Mouse (Mus musculus) gonadal fat pad, adult 2 months (tissue): ENCODE data around the gene Unk. TPM values are rescaled to one million over a fixed set of nuclear protein-coding genes. Genes with fewer than 3 reads are reported as not detected.
A peak's percentile ranks its signal among the peaks of the same experiment; 100 is the strongest.

Source experiments
- DNase-seq: peaks from one replicate; pipeline ENCODE4 v3.0.0-alpha.2; 2012; ENCODE audit warnings: low read depth
- polyA plus RNA-seq: library from polyadenylated mRNA; depleted of rRNA; stranded (reverse); fragments of >200 nt; gene quantifications from 2 replicates; pipeline ENCODE4 v1.2.3, GENCODE M21; 2012; rRNA removed

The Unk gene
- 30.2 and 35.0 TPM in 2 replicates for polyA plus RNA-seq

DNA sequence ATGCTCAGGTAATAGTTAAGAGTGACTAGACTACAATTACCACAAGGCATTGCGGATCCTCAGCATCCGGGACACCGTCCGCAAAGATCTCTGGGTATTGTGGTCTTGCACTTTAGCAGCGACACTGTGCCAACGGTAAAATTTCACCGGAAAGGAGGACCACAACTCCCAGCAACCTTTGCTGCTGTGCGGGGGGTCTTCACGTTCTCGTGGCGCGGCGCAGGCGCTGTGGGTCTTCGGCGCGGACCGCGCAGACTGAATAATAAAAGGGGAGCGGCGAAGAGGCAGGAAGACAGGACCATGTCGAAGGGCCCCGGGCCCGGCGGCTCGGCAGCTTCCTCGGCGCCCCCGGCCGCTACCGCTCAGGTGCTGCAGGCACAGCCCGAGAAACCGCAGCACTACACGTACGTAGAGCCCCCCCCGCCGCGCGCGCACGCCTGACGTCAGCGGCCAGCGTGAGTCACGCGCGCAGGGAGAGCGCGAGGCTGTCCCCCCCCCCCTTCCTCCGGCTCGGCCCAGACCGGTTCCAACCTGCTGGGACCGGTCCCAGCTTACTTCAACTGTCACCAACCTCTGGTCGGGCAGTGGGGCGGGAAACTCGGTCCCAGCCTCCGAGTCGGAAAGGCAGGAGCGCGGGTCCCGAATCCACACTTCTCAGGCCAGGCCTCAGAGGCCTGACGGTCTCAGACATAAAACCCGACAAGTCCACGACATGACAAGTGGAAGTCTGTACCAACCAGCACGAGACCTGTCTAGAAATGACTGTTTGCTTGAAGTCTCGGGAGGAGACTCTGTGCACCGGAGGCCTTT, at the start of gene Unk:
Gene Unk (plus strand): TSS at position 235 of the 810 bp plus-strand sequence.
- peak; percentile 95 for DNase-seq

DNA sequence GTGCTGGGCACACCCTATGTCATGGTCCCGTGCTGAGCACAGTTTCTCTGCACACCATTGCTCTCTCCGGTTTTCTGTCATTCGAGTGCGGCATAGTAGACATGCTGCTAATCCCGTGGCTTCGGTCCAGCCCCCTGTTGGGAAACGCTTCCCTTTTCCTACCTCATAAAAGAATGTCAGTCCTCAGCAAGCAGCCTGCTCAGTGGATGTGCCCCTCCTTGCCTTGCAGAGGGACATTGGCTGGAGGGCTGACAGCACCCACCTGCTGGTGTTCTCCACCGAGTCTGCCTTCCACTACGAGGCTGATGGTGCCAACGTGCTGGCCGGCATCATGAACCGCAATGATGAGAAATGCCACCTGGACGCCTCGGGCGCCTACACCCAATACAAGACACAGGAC, 47.6 kb upstream of the Unk start:
- DNase-seq: no peak

DNA sequence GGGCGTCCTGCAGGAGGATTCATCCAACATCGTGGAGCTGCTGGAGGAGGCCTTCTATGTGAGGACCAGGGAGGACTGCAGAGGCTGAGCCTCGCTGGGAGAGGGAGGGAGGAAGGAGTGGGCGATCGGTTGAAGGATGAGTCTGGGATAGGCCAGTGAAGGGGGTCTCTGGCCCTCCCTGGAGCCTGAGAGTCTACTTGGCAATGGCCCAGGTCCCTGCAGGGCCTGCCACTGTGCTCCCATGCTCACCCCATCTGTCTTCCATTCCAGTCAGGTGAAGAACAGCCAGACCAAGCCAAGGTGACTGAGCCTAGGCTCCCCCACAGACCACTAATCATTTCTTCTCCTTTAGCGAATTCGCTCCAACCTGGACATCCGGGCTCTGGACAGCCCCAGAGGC, 46.8 kb upstream of the Unk start:
- no peak for DNase-seq

DNA sequence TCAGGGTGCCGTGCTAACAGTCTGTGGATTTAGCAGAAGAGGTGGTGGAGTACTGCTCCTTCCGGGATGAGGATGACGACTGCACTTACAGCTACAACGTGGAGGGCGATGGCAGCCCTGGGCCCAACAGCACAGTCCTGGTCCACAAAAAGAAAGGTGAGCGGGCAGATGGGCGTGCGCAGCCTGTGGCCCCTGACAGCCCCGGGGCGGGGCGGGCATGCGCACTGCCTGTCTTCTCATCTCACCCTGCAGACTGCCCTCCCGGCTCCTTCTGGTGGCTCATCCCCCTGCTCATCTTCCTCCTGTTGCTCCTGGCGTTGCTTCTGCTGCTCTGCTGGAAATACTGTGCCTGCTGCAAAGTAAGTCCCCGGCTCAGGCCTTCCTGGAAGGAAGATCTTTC, 40.4 kb upstream of the Unk start:
- no peak for DNase-seq

DNA sequence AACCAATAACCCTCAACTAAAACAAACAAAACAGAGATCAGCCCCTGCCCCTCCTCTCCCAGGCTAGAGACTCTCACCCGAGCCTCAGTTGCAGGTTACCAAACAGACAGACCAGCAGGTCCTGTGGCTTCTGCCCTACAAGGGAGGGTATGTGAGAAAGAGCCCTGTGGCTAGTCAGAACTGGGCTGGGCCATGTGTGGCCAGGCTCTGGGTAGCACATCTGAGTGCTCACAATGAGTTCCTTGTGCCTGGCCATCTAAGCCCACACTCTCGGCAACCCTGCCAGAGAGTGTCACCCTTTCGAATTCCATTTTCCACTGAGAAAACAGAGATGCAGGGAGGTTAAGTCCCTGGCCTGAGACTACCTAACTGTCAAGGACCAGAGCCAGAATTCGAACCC, 38.0 kb upstream of the Unk start:
- no peak for DNase-seq

DNA sequence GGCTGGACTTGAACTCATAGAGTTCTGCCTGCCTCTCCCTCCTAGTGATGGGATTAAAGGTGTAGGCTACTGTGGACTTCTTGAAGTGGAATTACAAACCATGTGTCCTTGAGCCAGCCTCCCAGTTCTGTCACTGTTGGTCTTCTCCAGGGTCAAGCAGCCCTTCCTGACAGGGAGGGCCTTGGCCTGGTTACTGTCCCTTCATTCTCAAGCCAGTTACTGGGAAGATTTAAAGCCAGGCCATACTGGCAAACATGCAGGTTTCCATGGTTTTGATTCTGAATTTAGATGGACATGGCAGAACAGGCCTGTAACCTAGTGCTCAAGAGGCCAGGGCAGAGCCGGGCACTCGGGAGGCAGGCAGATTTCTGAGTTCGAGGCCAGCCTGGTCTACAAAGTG, 34.9 kb upstream of the Unk start:
- DNase-seq: no peak

DNA sequence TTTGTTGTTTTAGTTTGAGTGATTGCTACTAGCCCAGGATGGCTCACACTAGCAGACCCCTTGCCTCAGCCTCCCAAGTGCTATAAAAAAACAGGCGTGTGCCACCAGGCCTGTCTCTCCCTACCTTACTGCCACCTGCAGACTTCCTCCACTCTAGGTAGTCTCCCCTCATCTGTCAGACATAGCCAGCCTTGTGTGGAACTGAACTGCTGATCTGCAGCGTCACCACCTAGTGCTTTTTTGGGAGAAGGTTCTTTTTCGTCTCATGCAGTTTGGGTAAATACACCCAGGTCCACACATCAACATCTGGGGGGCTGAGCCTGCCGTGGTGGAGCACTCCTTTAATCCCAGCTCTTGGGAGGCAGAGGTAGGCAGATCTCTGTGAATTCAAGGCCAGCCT, 33.1 kb upstream of the Unk start:
- no peak for DNase-seq

DNA sequence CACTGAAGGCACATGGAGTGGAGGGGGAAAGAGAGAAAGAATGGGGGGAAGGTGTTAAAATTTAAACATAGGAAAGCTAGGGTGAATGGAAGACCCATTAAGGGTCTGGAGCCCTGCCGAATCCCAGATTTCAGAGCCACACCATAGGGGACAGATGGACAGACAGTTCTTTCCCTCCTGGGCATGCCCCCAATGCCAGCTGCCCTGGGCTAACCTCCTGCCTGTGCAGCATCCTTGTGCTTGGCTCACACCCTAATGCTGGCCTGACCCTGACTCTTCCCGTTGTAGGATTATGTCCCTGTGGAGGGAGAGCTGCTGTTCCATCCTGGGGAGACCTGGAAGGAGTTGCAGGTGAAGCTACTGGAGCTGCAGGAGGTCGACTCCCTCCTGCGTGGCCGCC, 32.5 kb upstream of the Unk start:
- DNase-seq: no peak

DNA sequence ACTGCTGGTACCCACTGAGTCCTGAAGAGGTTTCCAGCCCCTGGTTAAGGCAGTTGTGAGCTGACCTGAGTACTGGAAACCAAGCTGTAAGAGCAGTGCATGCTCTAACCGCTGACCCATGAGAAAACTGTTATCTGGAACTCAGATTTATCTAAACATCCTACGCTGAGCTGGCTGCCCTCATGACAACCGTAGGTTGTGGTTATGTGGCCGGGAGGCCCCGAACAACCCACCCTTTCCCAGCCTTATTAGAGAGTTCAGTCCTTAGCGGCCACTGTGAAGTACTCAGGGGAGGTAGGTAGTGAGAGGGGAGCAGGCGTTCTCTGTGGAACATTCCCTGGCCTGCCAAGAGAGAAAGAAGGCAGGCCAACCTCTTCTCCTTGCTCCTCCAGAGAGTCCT, 31.1 kb upstream of the Unk start:
- no peak for DNase-seq

DNA sequence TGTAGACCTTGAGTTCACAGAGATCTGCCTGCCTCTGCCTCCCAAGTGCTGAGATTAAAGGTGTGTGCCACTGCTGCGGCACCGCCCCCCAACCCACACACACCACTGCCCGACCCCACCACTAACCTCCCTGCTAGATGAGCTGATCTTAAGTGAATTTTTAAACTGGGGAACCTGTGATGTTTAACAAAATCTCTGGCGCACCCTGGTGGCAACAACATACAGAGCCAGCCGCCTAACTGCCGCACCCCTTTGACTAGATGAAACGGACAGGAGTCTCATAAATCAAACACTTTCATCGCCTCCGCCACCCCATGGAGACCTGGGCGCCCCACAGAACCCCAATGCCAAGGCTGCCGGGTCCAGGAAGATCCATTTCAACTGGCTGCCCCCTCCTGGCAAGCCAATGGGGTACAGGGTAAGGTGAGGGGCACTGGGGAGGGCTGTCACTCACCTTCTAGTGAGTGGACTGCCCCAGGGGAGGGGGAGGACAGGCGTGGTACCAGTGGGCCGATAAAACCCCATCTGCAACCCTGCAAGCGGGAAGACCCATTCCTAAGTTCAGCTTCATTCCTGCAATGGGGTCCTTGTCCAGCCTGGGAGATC, 30.5 kb upstream of the Unk start:
- DNase-seq: no peak

DNA sequence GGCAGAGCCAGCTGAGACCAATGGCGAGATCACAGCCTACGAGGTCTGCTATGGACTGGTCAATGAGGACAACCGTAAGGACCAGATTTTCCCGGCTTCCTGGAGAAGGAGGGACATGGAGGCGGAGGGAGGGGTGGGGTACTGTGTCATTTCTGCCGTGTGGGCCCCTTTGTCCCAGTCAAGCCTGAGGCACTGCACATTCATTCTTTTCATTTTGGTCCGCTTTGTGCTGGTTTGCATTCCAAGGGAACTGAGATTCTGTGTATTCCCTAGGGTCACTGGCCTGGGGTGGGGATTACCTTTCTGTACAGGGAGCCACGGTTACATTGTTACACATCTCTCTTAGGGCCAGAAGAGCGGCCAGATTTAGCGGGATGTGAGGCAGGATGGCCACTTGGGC, 29.5 kb upstream of the Unk start:
- no peak for DNase-seq

DNA sequence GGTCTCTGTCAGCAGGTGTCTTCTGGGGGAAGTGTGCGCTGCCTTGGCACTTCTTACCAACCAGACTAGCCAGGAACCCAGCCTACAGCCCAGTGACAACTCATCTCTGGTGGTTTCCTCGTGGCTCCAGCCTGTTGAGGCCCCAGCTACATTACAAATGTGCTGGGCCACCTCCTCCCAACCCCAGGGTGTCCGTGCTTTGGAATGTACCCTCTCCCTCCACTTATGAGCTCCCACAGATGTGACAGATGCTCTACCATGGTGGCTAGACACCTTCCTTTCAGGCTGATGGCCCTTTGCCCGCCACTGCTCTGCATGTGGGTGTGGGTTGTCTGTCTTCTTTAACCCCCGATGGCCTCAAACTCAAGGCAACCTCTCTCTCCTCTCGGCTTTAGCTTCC, 28.4 kb upstream of the Unk start:
- no peak for DNase-seq

DNA sequence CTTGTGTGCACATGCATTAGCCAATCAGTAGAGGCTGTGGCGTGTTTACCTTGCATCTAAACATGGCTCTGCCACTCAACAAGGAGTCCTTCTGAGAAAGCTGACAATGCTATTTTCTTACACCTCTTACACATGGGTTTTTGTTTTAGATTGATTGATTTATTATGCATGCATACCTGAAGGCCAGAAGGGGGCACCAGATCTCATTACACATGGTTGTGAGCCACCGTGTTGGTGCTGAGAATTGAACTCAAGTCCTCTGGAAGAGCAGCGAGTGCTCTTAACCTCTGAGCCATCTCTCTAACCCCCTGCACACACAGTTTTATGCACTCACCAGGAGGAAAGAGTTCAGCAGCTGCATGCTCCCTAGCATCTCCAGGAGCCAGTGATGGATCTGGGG, 27.2 kb upstream of the Unk start:
- no peak for DNase-seq

DNA sequence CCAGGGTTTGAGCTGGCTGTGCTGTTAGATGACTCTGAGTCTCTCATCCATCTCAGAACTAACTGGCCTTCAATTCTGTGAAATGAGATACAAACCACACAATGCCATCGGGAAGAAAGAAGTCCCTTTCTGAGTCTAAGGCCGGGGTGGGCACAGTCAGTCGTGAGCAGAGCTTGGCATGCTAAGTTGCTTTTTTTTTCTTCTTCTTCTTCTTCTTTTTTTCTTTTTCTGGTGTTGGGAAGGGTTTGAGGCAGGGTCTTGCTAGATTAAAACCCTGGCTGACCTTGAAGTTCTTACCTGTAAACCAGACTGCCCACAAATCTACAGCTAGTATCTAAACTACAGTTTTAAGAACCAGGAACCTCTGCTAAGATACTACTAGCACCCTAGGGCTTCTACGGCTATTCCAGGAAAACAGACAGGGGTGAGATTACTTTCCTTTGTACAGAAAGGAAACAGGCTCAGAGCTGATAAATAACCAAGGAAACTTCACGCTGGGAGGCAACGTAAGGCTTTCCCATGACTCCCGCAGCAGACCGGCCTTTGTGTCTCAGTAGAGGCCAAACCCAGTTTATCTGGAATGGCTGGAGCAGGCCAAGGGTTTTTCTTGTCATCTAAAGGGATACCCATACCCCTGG, 25.8 kb upstream of the Unk start:
- DNase-seq: no peak

DNA sequence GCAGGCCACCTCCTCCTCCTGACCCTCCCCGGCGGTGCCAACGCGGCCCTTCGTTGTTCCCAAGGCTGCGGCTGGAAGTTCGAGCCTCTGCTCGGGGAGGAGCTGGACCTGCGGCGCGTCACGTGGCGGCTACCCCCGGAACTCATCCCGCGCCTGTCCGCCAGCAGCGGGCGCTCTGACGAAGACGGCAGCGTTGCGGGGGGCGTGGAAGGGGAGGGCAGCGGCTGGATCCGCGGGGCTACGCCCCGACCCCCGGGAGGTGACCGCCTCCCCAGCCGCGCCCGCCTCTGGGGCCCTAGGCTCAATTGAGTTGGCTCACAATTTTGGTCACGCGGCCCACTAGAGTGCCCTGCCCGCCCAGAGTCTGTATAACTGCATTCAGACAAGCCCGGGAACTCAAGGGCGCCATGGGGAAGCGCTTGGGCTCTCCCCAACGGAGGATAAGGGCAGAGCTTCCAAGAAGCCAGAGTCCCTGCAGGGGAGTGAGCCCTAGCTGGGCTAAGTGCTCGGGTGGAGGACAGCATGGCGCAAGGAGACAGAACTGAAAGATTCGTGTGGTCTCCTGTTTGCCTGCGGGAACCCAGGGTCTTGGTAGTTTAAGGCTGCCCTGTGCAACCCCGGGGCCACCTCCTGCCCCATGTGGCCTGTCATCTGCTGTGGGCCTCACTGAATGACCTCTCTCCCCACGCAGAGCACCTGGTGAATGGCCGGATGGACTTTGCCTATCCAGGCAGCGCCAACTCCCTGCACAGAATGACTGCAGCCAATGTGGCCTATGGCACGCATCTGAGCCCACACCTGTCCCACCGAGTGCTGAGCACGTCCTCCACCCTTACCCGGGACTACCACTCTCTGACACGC, 25.1 kb upstream of the Unk start:
- no peak for DNase-seq

DNA sequence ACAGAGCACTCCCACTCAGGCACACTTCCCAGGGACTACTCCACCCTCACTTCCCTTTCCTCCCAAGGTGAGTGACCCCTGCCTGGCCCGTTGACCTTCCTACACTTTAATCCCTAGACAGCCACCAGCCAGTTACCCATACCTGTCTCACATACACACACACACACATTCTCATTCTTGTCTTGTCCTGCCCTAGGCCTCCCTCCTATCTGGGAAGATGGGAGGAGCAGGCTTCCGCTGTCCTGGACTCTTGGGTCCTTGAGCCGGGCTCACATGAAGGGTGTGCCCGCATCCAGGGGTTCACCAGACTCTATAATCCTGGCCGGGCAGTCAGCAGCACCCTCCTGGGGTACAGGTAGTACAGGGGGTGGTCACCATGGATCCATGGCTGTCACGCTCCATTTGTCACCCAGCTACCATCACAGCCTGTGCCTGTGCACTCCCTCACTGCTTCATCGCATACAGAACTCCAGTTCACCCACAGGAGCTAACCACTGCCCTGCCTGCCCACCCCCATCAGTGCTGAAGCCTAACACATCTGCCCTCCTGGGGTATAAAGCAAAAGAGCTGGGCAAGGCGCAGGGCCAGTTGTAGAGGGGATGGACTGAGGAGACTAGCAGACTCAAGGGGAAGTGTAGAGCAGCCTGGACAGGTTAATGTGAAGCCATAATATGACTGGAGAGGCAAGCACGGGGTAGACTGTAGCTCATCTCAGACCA, 24.3 kb upstream of the Unk start:
- DNase-seq: no peak

DNA sequence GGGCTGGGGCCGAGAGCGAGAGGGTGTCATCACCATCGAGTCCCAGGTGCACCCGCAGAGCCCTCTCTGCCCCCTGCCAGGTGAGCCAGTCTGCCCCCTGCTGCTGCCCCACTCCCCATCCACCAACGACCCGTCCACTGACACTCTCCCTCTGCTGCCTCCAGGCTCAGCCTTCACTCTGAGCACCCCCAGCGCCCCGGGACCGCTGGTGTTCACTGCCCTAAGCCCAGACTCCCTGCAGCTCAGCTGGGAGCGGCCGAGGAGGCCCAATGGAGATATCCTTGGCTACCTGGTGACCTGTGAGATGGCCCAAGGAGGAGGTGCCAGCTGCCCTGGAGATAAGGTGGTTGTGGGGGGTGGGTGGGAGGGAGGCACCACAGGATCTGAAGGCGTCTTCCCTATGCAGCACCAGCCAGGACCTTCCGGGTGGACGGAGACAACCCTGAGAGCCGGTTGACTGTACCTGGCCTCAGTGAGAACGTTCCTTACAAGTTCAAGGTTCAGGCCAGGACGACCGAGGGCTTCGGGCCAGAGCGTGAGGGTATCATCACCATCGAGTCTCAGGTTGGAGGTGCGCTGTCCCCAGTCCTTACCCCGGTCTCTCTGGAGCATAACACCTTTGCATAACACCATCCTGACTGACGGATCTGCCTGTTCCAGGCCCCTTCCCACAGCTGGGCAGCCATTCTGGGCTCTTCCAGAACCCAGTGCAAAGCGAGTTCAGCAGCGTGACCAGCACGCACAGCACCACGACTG, 22.8 kb upstream of the Unk start:
- DNase-seq: no peak

DNA sequence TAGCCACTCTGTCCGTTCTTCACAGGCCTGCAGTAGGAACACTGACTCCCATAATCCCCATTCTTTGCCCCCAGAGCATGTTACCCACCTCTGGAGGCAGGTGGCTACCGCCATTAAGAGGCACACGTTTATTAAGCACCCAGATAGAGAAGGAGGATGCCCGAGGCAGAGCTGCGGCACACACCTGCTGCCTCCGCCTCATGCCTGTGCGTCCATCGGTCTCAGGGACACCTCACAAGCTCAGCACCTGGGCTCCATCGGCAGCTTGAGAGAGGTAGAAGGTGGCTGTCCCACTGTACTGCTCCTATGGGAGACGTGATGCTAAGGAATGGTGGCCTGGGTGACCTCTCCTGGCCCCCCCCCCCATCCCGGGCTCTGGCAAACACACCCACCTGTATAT, 21.7 kb upstream of the Unk start:
- no peak for DNase-seq

DNA sequence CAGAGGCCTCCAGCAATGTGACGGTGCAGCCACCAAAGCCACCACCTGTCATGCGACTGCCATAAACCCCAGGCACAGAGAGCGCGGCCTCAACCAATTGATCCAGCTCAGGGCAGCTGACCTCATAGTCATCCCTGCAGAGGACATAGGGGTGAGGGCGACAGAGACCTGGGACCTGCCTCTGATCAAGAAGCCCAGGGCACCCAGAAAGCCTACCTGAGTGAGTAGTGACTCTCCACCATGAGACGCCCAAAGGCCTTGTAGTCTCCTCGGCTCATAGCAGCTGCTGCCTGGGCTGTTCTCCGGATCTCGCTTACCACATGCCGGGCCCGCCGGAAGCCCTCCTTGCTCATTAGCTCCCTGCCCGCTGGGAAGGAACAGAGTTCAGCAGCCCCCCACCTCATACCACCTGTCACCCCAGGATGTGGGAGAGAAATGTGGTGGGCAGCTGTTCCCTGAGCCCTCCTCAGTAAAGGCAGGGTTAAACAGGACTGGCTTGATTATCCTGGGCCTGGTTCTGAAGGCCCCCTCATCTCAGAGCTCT, 21.2 kb upstream of the Unk start:
- no peak for DNase-seq

DNA sequence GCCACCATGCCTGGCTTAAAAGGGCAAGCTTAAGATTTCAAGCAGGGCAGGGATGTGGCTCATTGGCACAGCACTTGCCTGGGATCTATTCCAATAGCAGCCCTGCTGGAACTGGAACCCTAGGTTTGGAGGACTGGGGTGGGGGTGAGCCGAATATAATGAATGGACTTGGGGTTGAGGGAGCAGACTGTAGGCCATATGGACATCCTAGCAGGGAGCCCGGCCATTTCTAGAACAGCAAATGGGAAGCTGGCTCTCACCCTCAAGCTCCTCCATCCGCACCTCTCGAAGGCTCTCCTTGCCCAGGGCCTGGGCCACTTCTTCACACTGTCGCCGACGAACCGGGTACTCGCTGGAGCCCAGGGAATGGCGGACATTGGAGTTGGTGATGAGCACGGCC, 20.5 kb upstream of the Unk start:
- DNase-seq: no peak

DNA sequence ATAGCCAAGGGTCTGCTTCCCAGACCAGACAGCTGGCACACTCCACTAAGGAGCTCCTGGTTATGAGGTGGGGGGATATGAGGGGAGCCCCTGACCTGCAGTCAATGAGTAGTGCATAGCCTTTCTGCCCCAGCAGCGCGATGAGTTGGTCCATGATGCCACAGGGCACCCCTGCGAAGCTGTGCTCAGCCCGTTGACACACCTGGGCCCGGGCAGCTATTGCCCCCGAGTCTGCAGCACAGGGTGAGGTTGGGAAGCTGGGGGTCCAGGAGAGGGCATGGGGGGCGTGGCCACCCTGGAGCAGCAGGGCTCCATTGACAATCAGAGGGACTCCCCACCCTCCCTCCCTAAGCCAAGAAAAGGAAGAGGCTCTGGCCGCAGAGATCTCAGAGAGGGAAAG, 20.0 kb upstream of the Unk start:
- DNase-seq: no peak
